Mouse (Mus musculus): ENCODE data around the gene Rnpep.
"Not testable (repeated sequence)": the region's sequence is repeated elsewhere in the genome, so short reads cannot be mapped to it uniquely, and the experiment has no call there.

Gene Rnpep

GRCm38 (mm10) chr1:135258380-135259127 lies 25.3 kb downstream of the Rnpep start, which contains the start of gene Elf3:
Gene Elf3, minus strand, starts transcription at chr1:135258568.
- no peak for DNase-seq (ENCODE audit: low read depth)

- no peak for DNase-seq (ENCODE audit: low read depth)
These were observed 27.6 kb downstream of the Rnpep start for GRCm38 (mm10) chr1:135256299-135256698.

GRCm38 (mm10) chr1:135252854-135253253 lies 31.0 kb downstream of the Rnpep start:
- no peak for DNase-seq (ENCODE audit: low read depth)

GRCm38 (mm10) chr1:135251405-135251804 lies 32.5 kb downstream of the Rnpep start:
- no peak for DNase-seq (ENCODE audit: low read depth)

- no peak for DNase-seq (ENCODE audit: low read depth)
These were observed 33.2 kb downstream of the Rnpep start for GRCm38 (mm10) chr1:135250706-135251105.

GRCm38 (mm10) chr1:135248434-135248850 lies 35.4 kb downstream of the Rnpep start:
- no peak for DNase-seq (ENCODE audit: low read depth)

GRCm38 (mm10) chr1:135244014-135244413 lies 39.9 kb downstream of the Rnpep start:
- DNase-seq (ENCODE audit: low read depth): no peak

GRCm38 (mm10) chr1:135240206-135240605 lies 43.7 kb downstream of the Rnpep start:
- not testable (repeated sequence) for DNase-seq (ENCODE audit: low read depth)

GRCm38 (mm10) chr1:135237131-135237851 lies 46.6 kb downstream of the Rnpep start:
- DNase-seq (ENCODE audit: low read depth): no peak

GRCm38 (mm10) chr1:135234771-135235170 lies 49.1 kb downstream of the Rnpep start:
- DNase-seq (ENCODE audit: low read depth): no peak

- DNase-seq (ENCODE audit: low read depth): no peak
These were observed 49.9 kb downstream of the Rnpep start for GRCm38 (mm10) chr1:135233961-135234360.

GRCm38 (mm10) chr1:135231878-135232277 lies 52.0 kb downstream of the Rnpep start:
- DNase-seq (ENCODE audit: low read depth): not testable (repeated sequence)

GRCm38 (mm10) chr1:135227339-135227950 lies 56.4 kb downstream of the Rnpep start:
- DNase-seq (ENCODE audit: low read depth): no peak

- DNase-seq (ENCODE audit: low read depth): no peak
These were observed 58.8 kb downstream of the Rnpep start for GRCm38 (mm10) chr1:135224981-135225604.

GRCm38 (mm10) chr1:135224147-135224546 lies 59.7 kb downstream of the Rnpep start:
- no peak for DNase-seq (ENCODE audit: low read depth)

- DNase-seq (ENCODE audit: low read depth): no peak
These were observed 66.2 kb downstream of the Rnpep start for GRCm38 (mm10) chr1:135217607-135218233.

- no peak for DNase-seq (ENCODE audit: low read depth)
These were observed 69.9 kb downstream of the Rnpep start for GRCm38 (mm10) chr1:135213772-135214640.

Measured in fibroblast of lung, adult 2 months (primary cell).